Mouse (Mus musculus) midbrain, embryonic 11.5 days (tissue): ENCODE results near the gene Mtch1. TPM values are rescaled to one million over a fixed set of nuclear protein-coding genes. Genes with fewer than 3 reads are reported as not detected.

Experiments
- ATAC-seq: fragments of 200-750 bp; cut with Nextera tagmentation; 2 replicates; pipeline ENCODE4 v1.8.0; 2017; ENCODE audit warnings: moderate TSS enrichment, moderate library complexity; ENCODE audit not compliant: low FRiP score
- DNase-seq: peaks from one replicate; pipeline ENCODE4 v3.0.0; 2015; ENCODE audit warnings: low spot score; ENCODE audit errors: missing footprints
- H3K27ac ChIP-seq: fragments of 300-500 bp; sonication (generic); 2 replicates; pipeline ENCODE4 v1.5.1; 2014; ENCODE audit warnings: low read depth, low read length
- H3K27me3 ChIP-seq: fragments of 300-500 bp; sonication (generic); 2 replicates; pipeline ENCODE4 v1.6.1; 2014; ENCODE audit warnings: mild to moderate bottlenecking, low read length, moderate library complexity, mixed read lengths; ENCODE audit not compliant: control insufficient read depth, insufficient read depth
- H3K36me3 ChIP-seq: fragments of 300-500 bp; sonication (generic); 2 replicates; pipeline ENCODE4 v1.6.1; 2014; ENCODE audit warnings: mild to moderate bottlenecking, low read length, moderate library complexity, mixed read lengths; ENCODE audit not compliant: control insufficient read depth, insufficient read depth
- H3K4me1 ChIP-seq: fragments of 300-500 bp; sonication (generic); 2 replicates; pipeline ENCODE4 v1.6.1; 2014; ENCODE audit warnings: low read length; ENCODE audit not compliant: control insufficient read depth, insufficient read depth
- H3K4me2 ChIP-seq: fragments of 300-500 bp; sonication (generic); 2 replicates; pipeline ENCODE4 v1.6.1; 2014; ENCODE audit warnings: mild to moderate bottlenecking, moderate library complexity
- H3K4me3 ChIP-seq: fragments of 300-500 bp; sonication (generic); 2 replicates; pipeline ENCODE4 v1.5.1; 2014; ENCODE audit warnings: low read depth, low read length
- H3K9ac ChIP-seq: fragments of 300-500 bp; sonication (generic); 2 replicates; pipeline ENCODE4 v1.6.1; 2014; ENCODE audit warnings: low read length
- H3K9me3 ChIP-seq: fragments of 300-500 bp; sonication (generic); 2 replicates; pipeline ENCODE4 v1.6.1; 2016; ENCODE audit warnings: low read length; ENCODE audit not compliant: control insufficient read depth
- WGBS: fragments of 180-500 bp; shearing (Covaris S2); extraction: QIAGEN DNeasy Blood & Tissue Kit; methylation state at CpG from one replicate; pipeline ENCODE4 v1.1.7; 2014; 5-methylcytosine and 5-hydroxymethylcytosine counted together
- polyA plus RNA-seq: library from polyadenylated mRNA; unstranded; fragments of >200 nt; fragmentation: Nextera tagmentation; extraction: Ambion mirVana; gene quantifications from 2 replicates; pipeline ENCODE4 v1.2.1, GENCODE M21; 2014

Mtch1 gene
- polyA plus RNA-seq, 1 experiment from 2014 or later = 375 TPM

DNA sequence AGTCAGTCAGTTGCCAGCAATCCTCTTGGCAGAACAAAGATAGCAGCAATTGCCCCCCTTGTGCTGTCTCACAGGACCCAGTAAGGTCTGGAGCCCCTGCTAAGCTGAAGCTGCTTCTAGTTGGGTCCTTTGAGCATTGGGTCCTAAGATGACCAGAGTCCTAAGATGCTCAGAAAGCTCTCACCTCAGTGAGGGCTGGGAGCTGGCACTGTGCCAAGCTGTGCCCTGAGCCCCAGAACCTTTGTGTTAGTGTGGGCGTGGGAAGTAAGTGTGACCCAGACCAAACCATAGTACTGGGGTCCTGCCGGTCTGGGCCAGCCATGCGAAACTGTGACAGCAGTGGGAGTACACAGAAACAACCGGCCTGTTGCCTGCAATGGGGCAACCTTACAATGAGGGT lies 48.5 kb downstream of the Mtch1 start:
- Histone ChIP-seq H3K9ac (no peak overlapping the region), H3K27ac (no peak overlapping the region), H3K36me3 (peaks cover 27% of the 10 kb centered on the region; the same call in 1 of the 2 replicates), H3K4me1 (no peaks in the 10 kb centered on the region), H3K4me3 (no peak overlapping the region), H3K4me2 (no peak overlapping the region), H3K27me3 (no peaks in the 10 kb centered on the region), H3K9me3 (no peaks in the 10 kb centered on the region)
- ATAC-seq = no peak
- no peak for DNase-seq
- WGBS = 93% methylated on average over 4 of the region's 4 CpGs

DNA sequence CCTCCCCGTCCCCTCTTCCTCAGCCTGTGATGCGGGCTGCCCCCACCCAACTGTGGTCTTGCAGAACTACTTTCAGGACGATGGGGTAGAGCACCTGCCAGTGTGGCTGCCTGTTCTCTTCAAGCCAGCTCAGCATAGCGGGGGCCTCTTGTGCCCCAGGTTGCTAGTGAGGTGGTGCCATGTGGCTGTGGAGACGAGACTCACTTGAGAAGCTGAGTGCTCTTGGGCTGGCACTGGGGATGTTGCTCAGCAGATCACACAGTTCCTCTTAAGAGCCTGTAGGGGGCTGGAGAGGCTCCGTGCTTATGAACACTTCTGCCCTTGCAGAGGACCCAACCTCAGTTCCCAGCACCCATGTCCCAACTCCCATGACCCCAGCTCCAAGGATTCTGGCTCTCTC lies 49.9 kb downstream of the Mtch1 start:
- Histone ChIP-seq H3K4me1 (no peaks in the 10 kb centered on the region), H3K9me3 (no peaks in the 10 kb centered on the region), H3K4me3 (no peak overlapping the region), H3K27ac (no peak overlapping the region), H3K27me3 (no peaks in the 10 kb centered on the region), H3K4me2 (no peak overlapping the region), H3K9ac (no peak overlapping the region), H3K36me3 (peaks cover 27% of the 10 kb centered on the region; the same call in 1 of the 2 replicates)
- ATAC-seq = no peak
- DNase-seq = no peak
- 89% methylated on average over 6 of the region's 6 CpGs for WGBS

DNA sequence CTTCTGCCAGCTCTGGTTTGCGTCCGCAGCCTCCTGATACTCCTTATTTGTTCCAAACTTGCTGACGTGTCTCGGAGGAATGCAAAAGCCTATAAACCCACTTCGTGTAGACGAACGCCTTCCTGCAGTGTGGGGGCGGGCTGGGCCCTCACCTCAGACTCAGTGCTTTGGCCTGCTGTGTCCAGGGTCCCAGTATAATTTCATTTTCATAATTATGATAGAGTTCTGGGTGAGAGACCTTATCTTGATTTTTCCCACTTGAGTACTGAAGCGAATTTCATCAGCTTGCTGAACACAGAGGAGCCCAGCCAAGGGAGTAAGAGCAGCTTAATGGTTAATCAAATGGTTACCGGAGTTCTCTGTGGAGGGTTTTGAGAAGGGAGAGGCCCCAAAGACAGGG lies 50.4 kb downstream of the Mtch1 start:
- DNase-seq (no peak), ATAC-seq (no peak)
- H3K36me3 ChIP-seq = peaks cover 27% of the 10 kb centered on the region; the same call in 1 of the 2 replicates
- H3K9ac ChIP-seq = no peak overlapping the region
- no peaks in the 10 kb centered on the region for H3K9me3 ChIP-seq
- no peak overlapping the region for H3K27ac ChIP-seq
- H3K4me1 ChIP-seq = no peaks in the 10 kb centered on the region
- H3K4me2 ChIP-seq = no peak overlapping the region
- H3K4me3 ChIP-seq = no peak overlapping the region
- 87% methylated on average over 10 of the region's 10 CpGs for WGBS
- no peaks in the 10 kb centered on the region for H3K27me3 ChIP-seq

DNA sequence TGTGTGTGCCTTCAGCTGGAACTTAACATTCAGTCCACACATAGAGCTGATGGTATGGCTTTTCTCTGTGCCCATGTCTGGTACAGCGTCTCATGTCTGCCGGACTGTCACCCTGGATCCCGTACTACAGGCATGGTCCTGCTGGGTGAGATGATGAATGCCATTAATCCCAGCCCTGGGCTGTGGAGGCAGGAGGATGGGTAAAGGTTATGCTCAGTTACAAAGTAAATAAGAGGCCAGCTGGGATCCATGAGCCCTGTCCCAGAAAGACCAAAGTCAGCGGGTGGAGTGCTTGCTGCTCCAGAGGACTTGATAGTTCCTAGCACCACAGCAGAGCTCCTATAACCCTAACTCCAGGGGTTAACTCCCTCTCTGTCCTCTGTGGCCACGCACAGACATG lies 51.9 kb downstream of the Mtch1 start:
- WGBS = 77% methylated on average over 5 of the region's 5 CpGs

DNA sequence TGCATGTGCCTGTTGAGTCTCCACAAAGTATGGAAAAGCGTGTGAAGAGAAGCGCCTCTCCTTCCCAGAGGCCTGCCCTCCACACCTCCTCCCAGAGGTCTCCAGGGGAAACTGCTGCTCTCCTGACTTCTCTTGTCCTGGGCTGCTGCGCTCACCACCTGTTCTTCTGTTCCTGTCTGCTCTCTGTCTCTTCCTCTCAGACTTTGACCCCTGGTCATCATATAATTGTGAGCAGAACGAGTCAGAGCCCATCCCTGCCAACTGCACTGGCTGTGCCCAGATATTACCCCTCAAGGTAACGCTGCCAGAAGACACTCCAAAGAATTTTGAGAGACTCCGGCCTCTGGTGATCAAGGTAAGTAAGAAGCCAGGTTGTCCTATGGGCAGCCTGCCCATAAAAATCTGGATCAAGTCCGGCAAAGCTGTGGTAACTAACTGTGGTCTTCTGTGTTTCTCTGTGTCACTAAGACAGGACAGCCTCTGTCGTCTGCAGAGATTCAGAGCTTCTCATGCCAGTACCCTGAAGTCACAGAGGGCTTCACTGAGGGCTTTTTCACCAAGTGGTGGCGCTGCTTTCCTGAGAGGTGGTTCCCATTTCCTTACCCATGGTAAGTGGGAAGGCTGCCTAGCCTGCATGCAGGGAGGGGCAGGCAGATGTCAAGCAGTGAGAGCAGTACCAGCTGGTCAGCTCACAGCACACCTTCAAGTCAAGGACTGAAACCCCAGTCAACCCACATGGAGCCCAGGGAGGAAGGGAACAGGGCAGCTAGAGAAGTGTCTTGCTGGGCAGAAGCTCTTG lies 53.7 kb downstream of the Mtch1 start:
- no peak overlapping the region for H3K4me3 ChIP-seq
- WGBS = 84% methylated on average over 9 of the region's 9 CpGs
- no peak overlapping the region for H3K27ac ChIP-seq
- no peak overlapping the region for H3K4me2 ChIP-seq
- H3K4me1 ChIP-seq = no peaks in the 10 kb centered on the region
- H3K27me3 ChIP-seq = no peaks in the 10 kb centered on the region
- DNase-seq (no peak), ATAC-seq (no peak)
- H3K36me3 ChIP-seq = peaks cover 5% of the 10 kb centered on the region; the same call in 1 of the 2 replicates
- H3K9me3 ChIP-seq = no peaks in the 10 kb centered on the region
- no peak overlapping the region for H3K9ac ChIP-seq

More for the DNA sequence above, 51.9 kb downstream of the Mtch1 start:
- Histone ChIP-seq H3K4me2 (no peak overlapping the region), H3K4me1 (no peaks in the 10 kb centered on the region), H3K36me3 (peaks cover 15% of the 10 kb centered on the region; the same call in 1 of the 2 replicates), H3K4me3 (no peak overlapping the region), H3K9me3 (no peaks in the 10 kb centered on the region), H3K27ac (no peak overlapping the region), H3K27me3 (no peaks in the 10 kb centered on the region), H3K9ac (no peak overlapping the region)
- no peak for DNase-seq
- no peak for ATAC-seq

DNA sequence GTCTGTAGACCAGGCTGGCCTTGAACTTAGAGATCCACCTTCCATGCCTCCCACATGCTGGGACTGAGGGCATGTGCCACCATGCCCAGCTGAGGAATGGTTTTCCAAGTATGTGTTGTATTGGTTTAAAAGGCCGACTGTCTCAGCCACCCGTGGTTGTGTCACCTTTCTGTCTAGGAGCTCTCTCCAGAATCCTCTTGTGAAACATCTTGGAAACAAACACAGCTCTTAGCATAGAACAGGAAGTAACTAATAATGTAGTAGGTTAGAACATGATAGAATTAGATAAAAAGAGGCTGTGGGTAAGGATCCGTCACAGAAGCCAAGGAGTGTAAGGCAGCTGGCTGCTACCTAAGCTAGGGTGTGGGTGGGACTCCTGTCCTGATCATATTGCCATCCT lies 54.7 kb downstream of the Mtch1 start:
- H3K27me3 ChIP-seq = no peaks in the 10 kb centered on the region
- no peak for ATAC-seq
- H3K36me3 ChIP-seq = no peaks in the 10 kb centered on the region

DNA sequence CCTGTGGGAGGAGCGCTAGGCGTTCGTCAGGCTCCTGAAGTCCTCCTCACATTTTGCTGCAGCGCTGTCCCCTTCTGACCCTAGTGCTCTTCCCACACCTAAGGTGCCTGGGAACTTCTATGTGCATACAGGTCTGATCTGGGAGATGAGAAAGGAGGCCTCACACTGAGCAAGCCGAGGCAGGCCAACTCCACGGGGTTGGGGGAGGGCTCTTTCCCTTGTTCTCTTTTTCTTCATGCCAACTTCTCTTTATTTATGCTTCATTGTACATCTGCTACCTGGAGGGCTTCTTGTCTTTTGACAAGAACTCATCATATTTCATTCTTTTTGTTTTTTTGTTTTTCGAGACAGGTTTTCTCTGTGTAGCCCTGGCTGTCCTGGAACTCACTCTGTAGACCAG lies 55.9 kb downstream of the Mtch1 start:
- no peaks in the 10 kb centered on the region for H3K27me3 ChIP-seq
- H3K36me3 ChIP-seq = no peaks in the 10 kb centered on the region
- DNase-seq = no peak
- H3K4me1 ChIP-seq = no peaks in the 10 kb centered on the region
- no peak for ATAC-seq
- no peak overlapping the region for H3K4me2 ChIP-seq
- no peak overlapping the region for H3K4me3 ChIP-seq
- no peaks in the 10 kb centered on the region for H3K9me3 ChIP-seq
- 92% methylated on average over 7 of the region's 7 CpGs for WGBS
- no peak overlapping the region for H3K27ac ChIP-seq
- H3K9ac ChIP-seq = no peak overlapping the region

More for the DNA sequence above, 54.7 kb downstream of the Mtch1 start:
- no peak overlapping the region for H3K4me2 ChIP-seq
- no peak overlapping the region for H3K4me3 ChIP-seq
- H3K9me3 ChIP-seq = no peaks in the 10 kb centered on the region
- no peak overlapping the region for H3K27ac ChIP-seq
- H3K9ac ChIP-seq = no peak overlapping the region
- WGBS = 85% methylated on average over 3 of the region's 3 CpGs
- no peak for DNase-seq
- no peaks in the 10 kb centered on the region for H3K4me1 ChIP-seq

DNA sequence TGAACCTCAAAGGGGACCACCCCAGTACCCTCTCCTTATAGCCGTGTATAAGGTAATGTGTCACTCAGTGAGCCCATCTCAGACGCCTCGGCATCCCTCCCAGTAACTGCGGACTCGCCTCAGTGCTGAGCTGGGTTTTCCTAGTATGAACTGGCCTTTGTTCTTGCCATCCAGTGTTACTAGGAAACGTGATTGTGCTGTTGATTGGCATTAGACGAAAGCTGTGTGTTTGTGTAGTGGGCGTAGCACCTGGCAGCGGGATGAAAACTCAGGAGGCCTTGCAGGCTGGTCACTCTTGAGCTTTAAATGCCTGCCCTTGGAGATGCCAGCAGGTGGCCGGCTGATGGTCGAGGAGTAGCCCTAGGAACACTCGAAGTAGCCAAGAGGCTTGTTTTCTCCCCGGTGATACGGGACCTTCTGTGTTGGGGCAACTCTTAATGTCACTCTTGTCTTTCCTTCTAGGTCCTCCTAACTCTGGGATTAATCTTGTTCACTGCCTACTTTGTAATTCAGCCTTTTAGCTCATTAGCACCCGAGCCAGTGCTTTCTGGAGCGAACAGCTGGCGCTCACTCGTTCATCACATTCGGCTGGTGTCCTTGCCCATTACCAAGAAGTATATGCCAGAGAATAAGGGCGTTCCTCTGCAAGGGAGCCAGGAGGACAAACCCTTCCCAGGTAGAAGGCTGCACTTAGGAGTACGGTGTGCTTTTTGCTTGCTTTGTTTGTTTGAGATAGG lies 65.3 kb downstream of the Mtch1 start:
- Histone ChIP-seq H3K9ac (no peak overlapping the region; the same call in 1 of the 2 replicates), H3K36me3 (no peaks in the 10 kb centered on the region), H3K27ac (no peak overlapping the region; the same call in 1 of the 2 replicates), H3K4me2 (no peak overlapping the region), H3K27me3 (no peaks in the 10 kb centered on the region), H3K4me1 (peaks cover 4% of the 10 kb centered on the region; the same call in 1 of the 2 replicates), H3K4me3 (no peak overlapping the region), H3K9me3 (no peaks in the 10 kb centered on the region)
- 63% methylated on average over 21 of the region's 21 CpGs for WGBS
- DNase-seq = no peak
- no peak for ATAC-seq
